Mouse (Mus musculus) CH12.LX (cell line): ENCODE measurements around the gene Pde8a. TPM values are rescaled to one million over a fixed set of nuclear protein-coding genes. Genes with fewer than 3 reads are reported as not detected.

ENCODE experiments used
- DNase-seq: peaks from one replicate; pipeline ENCODE4 v3.0.0-alpha.2; 2013; ENCODE audit errors: extremely low read depth
- H3K27ac ChIP-seq: 2 replicates; pipeline ENCODE4 v1.5.1; 2012; ENCODE audit warnings: low read depth, mild to moderate bottlenecking, control low read depth, moderate library complexity; ENCODE audit not compliant: insufficient read depth
- H3K27me3 ChIP-seq: replicated peaks from 2 replicates; pipeline ENCODE3; 2012; ENCODE audit warnings: inconsistent platforms
- H3K36me3 ChIP-seq, 2 experiments: replicated peaks in 1 of 2; 2 replicates each; pipeline versions ENCODE3 to v1.6.1; 2012; ENCODE audit warnings: inconsistent platforms in 1 of 2, low read length in 1 of 2, mild to moderate bottlenecking in 1 of 2, mixed read lengths in 1 of 2, moderate library complexity in 1 of 2; ENCODE audit not compliant: control insufficient read depth in 1 of 2, insufficient read depth in 1 of 2
- H3K4me1 ChIP-seq, 2 experiments: 2 replicates each; pipeline ENCODE4 v1.6.1; 2012; ENCODE audit warnings: inconsistent platforms in 1 of 2, moderate library complexity in 1 of 2; ENCODE audit not compliant: insufficient read depth in 2 of 2, control insufficient read depth in 1 of 2
- H3K4me2 ChIP-seq: 2 replicates; pipeline ENCODE4 v1.6.1; 2012; ENCODE audit warnings: low read depth, mild to moderate bottlenecking, control low read depth; ENCODE audit not compliant: poor library complexity, insufficient read depth, severe bottlenecking
- H3K4me3 ChIP-seq, 3 experiments: fragments of 150-350 bp in 1 of 3; sonication (generic) in 1 of 3; replicated peaks in 1 of 3; 2 replicates each; pipeline versions ENCODE3 to v1.5.1; 2011 to 2012; ENCODE audit warnings: low read depth in 2 of 3, low read length in 2 of 3, mild to moderate bottlenecking in 2 of 3, moderate library complexity in 2 of 3, control low read depth in 1 of 3, improper control_type of control experiment in 1 of 3, inconsistent platforms in 1 of 3, mixed read lengths in 1 of 3; ENCODE audit not compliant: poor library complexity in 1 of 3
- H3K79me2 ChIP-seq: replicated peaks from 2 replicates; pipeline ENCODE4 v1.6.1; 2012; ENCODE audit warnings: mild to moderate bottlenecking, moderate library complexity; ENCODE audit not compliant: control insufficient read depth, poor library complexity, insufficient read depth, severe bottlenecking; ENCODE audit errors: extremely low read depth
- H3K9ac ChIP-seq: 2 replicates; pipeline ENCODE4 v1.6.1; 2012; ENCODE audit warnings: low read depth, mild to moderate bottlenecking, control low read depth, moderate library complexity; ENCODE audit not compliant: insufficient read depth
- H3K9me3 ChIP-seq: replicated peaks from 2 replicates; pipeline ENCODE3; 2012; ENCODE audit warnings: low read length, inconsistent platforms, mixed read lengths
- CTCF ChIP-seq, 2 experiments: IDR thresholded peaks in 1 of 2; conservative IDR thresholded peaks in 1 of 2; 2 replicates each; pipeline ENCODE4 v1.5.1; 2011 to 2012; ENCODE audit warnings: low read depth in 2 of 2, low read length in 2 of 2, improper control_type of control experiment in 1 of 2, inconsistent platforms in 1 of 2, mild to moderate bottlenecking in 1 of 2, moderate library complexity in 1 of 2
- ELF1 ChIP-seq: IDR thresholded peaks from 2 replicates; pipeline ENCODE4 v1.6.1; 2014; ENCODE audit warnings: low read depth, mild to moderate bottlenecking, inconsistent platforms, low read length, improper control_type of control experiment
- EP300 ChIP-seq: IDR thresholded peaks from 2 replicates; pipeline ENCODE4 v1.6.1; 2011; ENCODE audit warnings: low read length, improper control_type of control experiment
- JUN ChIP-seq: IDR thresholded peaks from 2 replicates; pipeline ENCODE4 v1.6.1; 2011; ENCODE audit warnings: low read depth, mild to moderate bottlenecking, low read length, improper control_type of control experiment, moderate library complexity; ENCODE audit not compliant: insufficient read depth
- MAFK ChIP-seq: IDR thresholded peaks from 2 replicates; pipeline ENCODE4 v1.6.1; 2011; ENCODE audit warnings: low read length, improper control_type of control experiment; ENCODE audit not compliant: insufficient replicate concordance
- MEF2A ChIP-seq: IDR thresholded peaks from 2 replicates; pipeline ENCODE4 v1.6.1; 2014; ENCODE audit warnings: low read depth, mild to moderate bottlenecking, inconsistent platforms, low read length, improper control_type of control experiment, borderline replicate concordance
- MXI1 ChIP-seq: IDR thresholded peaks from 2 replicates; pipeline ENCODE4 v1.6.1; 2011; ENCODE audit warnings: mild to moderate bottlenecking, low read depth, low read length, improper control_type of control experiment
- MYC ChIP-seq: IDR thresholded peaks from 2 replicates; pipeline ENCODE4 v1.6.1; 2011; ENCODE audit warnings: low read depth, mild to moderate bottlenecking, improper control_type of control experiment, low read length
- NRF1 ChIP-seq: IDR thresholded peaks from 2 replicates; pipeline ENCODE4 v1.6.1; 2014; ENCODE audit warnings: low read depth, mild to moderate bottlenecking, inconsistent platforms, low read length, improper control_type of control experiment, moderate library complexity
- PAX5 ChIP-seq: IDR thresholded peaks from 2 replicates; pipeline ENCODE4 v1.6.1; 2012; ENCODE audit warnings: low read length, inconsistent platforms, mixed read lengths
- RAD21 ChIP-seq: IDR thresholded peaks from 2 replicates; pipeline ENCODE4 v1.6.1; 2011; ENCODE audit warnings: low read depth, mild to moderate bottlenecking, low read length, improper control_type of control experiment, moderate library complexity
- RCOR1 ChIP-seq: conservative IDR thresholded peaks from 2 replicates; pipeline ENCODE4 v1.6.1; 2012; ENCODE audit warnings: low read depth, mild to moderate bottlenecking, inconsistent platforms, low read length, improper control_type of control experiment
- SMC3 ChIP-seq: IDR thresholded peaks from 2 replicates; pipeline ENCODE4 v1.6.1; 2011; ENCODE audit warnings: low read depth, low read length, improper control_type of control experiment
- TBP ChIP-seq: conservative IDR thresholded peaks from 2 replicates; pipeline ENCODE4 v1.6.1; 2011; ENCODE audit warnings: low read depth, low read length, improper control_type of control experiment
- UBTF ChIP-seq: IDR thresholded peaks from 2 replicates; pipeline ENCODE4 v1.6.1; 2012; ENCODE audit warnings: low read depth, mild to moderate bottlenecking, inconsistent platforms, low read length, improper control_type of control experiment, moderate library complexity
- USF1 ChIP-seq: IDR thresholded peaks from 2 replicates; pipeline ENCODE4 v1.6.1; 2014; ENCODE audit warnings: low read depth, mild to moderate bottlenecking, inconsistent platforms, low read length, improper control_type of control experiment
- ZC3H11A ChIP-seq: IDR thresholded peaks from 2 replicates; pipeline ENCODE4 v1.6.1; 2012; ENCODE audit warnings: low read depth, mild to moderate bottlenecking, inconsistent platforms, low read length, improper control_type of control experiment
- ZMIZ1 ChIP-seq: IDR thresholded peaks from 2 replicates; pipeline ENCODE4 v1.6.1; 2012; ENCODE audit warnings: low read depth, mild to moderate bottlenecking, inconsistent platforms, low read length, improper control_type of control experiment
- dilution Hi-C: fragments of 300-500 bp; cut with MboI; formaldehyde crosslinking; loops from 2 replicates; pipeline ENCODE4 v1.14.3; 2020; ENCODE audit warnings: low sequenced_read_pairs; ENCODE audit not compliant: extremely low pct_unique_long_range_greater_than_20kb, extremely low pct_ligation_motif_present
- in situ Hi-C: fragments of 300-500 bp; cut with MboI; formaldehyde crosslinking; loops from 3 replicates; pipeline ENCODE4 v1.14.3; 2019; ENCODE audit warnings: low sequenced_read_pairs, low pct_ligation_motif_present, low pct_unique_long_range_greater_than_20kb, mixed read lengths
- polyA plus RNA-seq: library from polyadenylated mRNA; unstranded; fragments of >175 nt; gene quantifications from 2 replicates; pipeline ENCODE4 v1.2.1, GENCODE M21; 2012; ENCODE audit warnings: low read depth; ENCODE audit not compliant: insufficient read length
- total RNA-seq, 2 experiments: library from RNA; depleted of rRNA; stranded (reverse); fragments of 300-350 nt in 1 of 2; fragments of >200 nt in 1 of 2; gene quantifications; 2 replicates each; pipeline ENCODE4 v1.2.3; 2012 to 2014

Pde8a gene
- total and polyA plus RNA-seq, 3 experiments = 8.3 to 22.7 (median 9.1) TPM

- DNase-seq = no peak
- Histone ChIP-seq H3K27me3 (no peaks in the 10 kb centered on the region), H3K4me1 (no peaks in the 10 kb centered on the region), H3K4me3 (no peak overlapping the region), H3K4me2 (no peak overlapping the region), H3K9ac (no peak overlapping the region), H3K27ac (no peak overlapping the region), H3K9me3 (no peaks in the 10 kb centered on the region), H3K79me2 (no peaks in the 10 kb centered on the region), H3K36me3 (peaks cover 55 to 87% of the 10 kb centered on the region in 2 experiments)
- dilution Hi-C loops = no loop called here
- in situ Hi-C loops = loop anchor here (25.0 kb wide), 1 partner anchor 434 kb away; no protein-coding TSS in a partner anchor
- peak in 1 of 2 experiments; percentile 38; a peak in 2 of 4 replicates for TF ChIP-seq CTCF (conservative IDR thresholded peaks at IDR 0.05 in 1 of 2, IDR thresholded peaks at IDR 0.05 in 1 of 2; ENCODE audit: low read depth in 2 of 2, low read length in 2 of 2)
- peak; percentile 9 for TF ChIP-seq RAD21
- TF ChIP-seq MXI1 = no peak
- TF ChIP-seq SMC3 = peak; percentile 43
These were observed 108.4 kb downstream of the Pde8a start for GRCm38 (mm10) chr7:81321776-81322175.

- in situ Hi-C loops (no loop called here), dilution Hi-C loops (no loop called here)
- no peak overlapping the region for H3K27ac ChIP-seq
- peaks cover 49 to 84% of the 10 kb centered on the region in 2 experiments for H3K36me3 ChIP-seq
- no peak for DNase-seq
- no peak overlapping the region for H3K9ac ChIP-seq
- H3K4me3 ChIP-seq = no peak overlapping the region
- no peak overlapping the region for H3K4me2 ChIP-seq
- no peaks in the 10 kb centered on the region for H3K79me2 ChIP-seq
- TF ChIP-seq MEF2A (no peak), UBTF (no peak), USF1 (no peak), ZMIZ1 (no peak), MYC (no peak), PAX5 (no peak), ELF1 (no peak), JUN (no peak), TBP (no peak), RCOR1 (no peak)
- H3K9me3 ChIP-seq = no peaks in the 10 kb centered on the region
- no peaks in the 10 kb centered on the region for H3K27me3 ChIP-seq
- H3K4me1 ChIP-seq = peaks cover 0 to 20% of the 10 kb centered on the region in 2 experiments; a peak in 2 of 4 replicates
These were observed 112.6 kb downstream of the Pde8a start for GRCm38 (mm10) chr7:81326043-81326442.

GRCm38 (mm10) chr7:81326859-81327258 lies 113.5 kb downstream of the Pde8a start:
- Histone ChIP-seq H3K4me1 (peaks cover 0 to 28% of the 10 kb centered on the region in 2 experiments; a peak in 2 of 4 replicates), H3K4me3 (no peak overlapping the region), H3K9ac (no peak overlapping the region), H3K79me2 (no peaks in the 10 kb centered on the region), H3K36me3 (peaks cover 44 to 83% of the 10 kb centered on the region in 2 experiments), H3K27ac (no peak overlapping the region), H3K4me2 (no peak overlapping the region), H3K9me3 (no peaks in the 10 kb centered on the region), H3K27me3 (no peaks in the 10 kb centered on the region)
- dilution Hi-C loops (no loop called here), in situ Hi-C loops (no loop called here)
- DNase-seq = no peak
- TF ChIP-seq ZC3H11A (no peak), NRF1 (no peak), EP300 (no peak), MAFK (no peak)
